In genomic region chr13:95912157-95913045, GRCm38 (mm10) we compare ENCODE assay signal across 10 mouse cellular contexts. TPM values are rescaled to one million over a fixed set of nuclear protein-coding genes. Genes with fewer than 3 reads are reported as not detected.
DNase-seq lines count a peak whose midpoint lies in the region; ATAC-seq lines count a peak whose summit lies in the region.
"Had no signal": no experiment of that assay in that cellular context is flagged by ENCODE, and none has a peak within 500 bp of the region (broad histone marks: within the 10 kb centered on the region; RNA-seq: fewer than 3 reads in every experiment).

No protein-coding gene starts in this region.

- no peak overlapping the region for H3K9ac ChIP-seq in midbrain, embryonic 11.5 days (ENCODE audit: low read length)
- H3K9ac ChIP-seq: neural tube, embryonic 13.5 days had no signal

- DNase-seq in midbrain, embryonic 11.5 days (ENCODE audit: low spot score, missing footprints) = peak; percentile 10
- no peak for DNase-seq in midbrain, embryonic 10.5 days (ENCODE audit: low spot score)
- DNase-seq in cerebellum, postnatal 14 days = peak; percentile 96 to 97
- peak; percentile 78 to 79 for DNase-seq in layer of hippocampus, postnatal 10 days (ENCODE audit: low spot score in 2 of 2)
- peak; percentile 52 for DNase-seq in right cerebral cortex, postnatal 25 days
- DNase-seq in ovary, postnatal 14 days (ENCODE audit: low spot score) = no peak
- DNase-seq in kidney, adult 18-20 months = no peak
- DNase-seq: lung, adult 18-20 months had no signal

- no peaks in the 10 kb centered on the region for H3K4me1 ChIP-seq in midbrain, embryonic 11.5 days (ENCODE audit: control insufficient read depth, insufficient read depth, low read length)
- H3K4me1 ChIP-seq in midbrain, embryonic 10.5 days = no peaks in the 10 kb centered on the region
- H3K4me1 ChIP-seq: neural tube, embryonic 13.5 days had no signal

- H3K27me3 ChIP-seq in midbrain, embryonic 11.5 days (ENCODE audit: control insufficient read depth, insufficient read depth, low read length) = no peaks in the 10 kb centered on the region
- H3K27me3 ChIP-seq in midbrain, embryonic 10.5 days (ENCODE audit: low read depth, poor library complexity, severe bottlenecking) = 0 out of 2 replicates have a peak, but pooled peaks cover 4% of the 10 kb centered on the region
- H3K27me3 ChIP-seq: neural tube, embryonic 13.5 days had no signal

- no peak overlapping the region for H3K27ac ChIP-seq in midbrain, embryonic 11.5 days (ENCODE audit: low read depth, low read length)
- no peak overlapping the region for H3K27ac ChIP-seq in midbrain, embryonic 10.5 days (replicated peaks)
- H3K27ac ChIP-seq: neural tube, embryonic 13.5 days had no signal

- ATAC-seq in midbrain, embryonic 11.5 days (ENCODE audit: low FRiP score) = no peak

- H3K36me3 ChIP-seq in midbrain, embryonic 11.5 days (ENCODE audit: control insufficient read depth, insufficient read depth, low read length) = no peaks in the 10 kb centered on the region
- no peaks in the 10 kb centered on the region for H3K36me3 ChIP-seq in midbrain, embryonic 10.5 days
- H3K36me3 ChIP-seq: G1E; neural tube, embryonic 13.5 days had no signal

- no peak overlapping the region for H3K4me3 ChIP-seq in midbrain, embryonic 11.5 days (ENCODE audit: low read depth, low read length)
- H3K4me3 ChIP-seq in midbrain, embryonic 10.5 days = no peak overlapping the region
- H3K4me3 ChIP-seq: neural tube, embryonic 13.5 days had no signal

- no peaks in the 10 kb centered on the region; the same call in 1 of the 2 replicates for H3K9me3 ChIP-seq in midbrain, embryonic 11.5 days (ENCODE audit: control insufficient read depth, low read length)
- H3K9me3 ChIP-seq in midbrain, embryonic 10.5 days (replicated peaks) = no peaks in the 10 kb centered on the region
- H3K9me3 ChIP-seq: neural tube, embryonic 13.5 days had no signal

- no peak overlapping the region for H3K4me2 ChIP-seq in midbrain, embryonic 11.5 days
- H3K4me2 ChIP-seq: neural tube, embryonic 13.5 days had no signal

- 89% methylated on average over 11 of the region's 11 CpGs for WGBS in midbrain, embryonic 11.5 days
- WGBS in midbrain, embryonic 10.5 days = 93% methylated on average over 11 of the region's 11 CpGs

RNA-seq across cellular contexts. Expression of gene Iqgap2, which starts 20.7 kb away (rescaled TPM):
- polyA plus RNA-seq in midbrain, embryonic 11.5 days (2014; fragmentation: Nextera tagmentation; extraction: Ambion mirVana) = 18.5 and 19.9 TPM in 2 replicates
- 13.9 and 15.9 TPM in 2 replicates for polyA plus RNA-seq in midbrain, embryonic 10.5 days (2016; fragmentation: Nextera tagmentation; extraction: Ambion mirVana)
- 10 to 100 TPM; 29.0 to 31.0 TPM for total RNA-seq in layer of hippocampus, postnatal 10 days (2021)

Comparison
In these comparisons a context has a peak if more than half of its experiments do, and no peak if none do; other contexts are left out.
1. DNase-seq: peak in midbrain, embryonic 11.5 days (single experiment), cerebellum, postnatal 14 days (2 of 2), layer of hippocampus, postnatal 10 days (2 of 2) and right cerebral cortex, postnatal 25 days (single experiment); none in midbrain, embryonic 10.5 days (single experiment), ovary, postnatal 14 days (single experiment) and kidney, adult 18-20 months (single experiment).